Mouse (Mus musculus): Measurements from ENCODE around the gene Faf1. TPM values are rescaled to one million over a fixed set of nuclear protein-coding genes. Genes with fewer than 3 reads are reported as not detected.

Gene Faf1
- polyA plus RNA-seq, 1 experiment from 2014 or later = 16.5 TPM

Other genes starting within 250 kb of the Faf1 start
- 30.5 and 31.1 TPM in 2 replicates for gene Rnf11, start 191.9 kb upstream of the Faf1 start, polyA plus RNA-seq (2015; fragmentation: Nextera tagmentation; extraction: Ambion mirVana)
- gene 4930522H14Rik, start 145.3 kb upstream of the Faf1 start, polyA plus RNA-seq (2015; fragmentation: Nextera tagmentation; extraction: Ambion mirVana) = not detected in 2 replicates
- 13.2 and 16.2 TPM in 2 replicates for gene Cdkn2c, start 9.4 kb upstream of the Faf1 start, polyA plus RNA-seq (2015; fragmentation: Nextera tagmentation; extraction: Ambion mirVana)